Mouse (Mus musculus): ENCODE data around the gene Fam71e1. TPM values are rescaled to one million over a fixed set of nuclear protein-coding genes. Genes with fewer than 3 reads are reported as not detected.
A peak's percentile ranks its signal among the peaks of the same experiment; 100 is the strongest.

Fam71e1 gene
- polyA plus RNA-seq, 1 experiment from 2014 or later = 22.4 TPM

DNA sequence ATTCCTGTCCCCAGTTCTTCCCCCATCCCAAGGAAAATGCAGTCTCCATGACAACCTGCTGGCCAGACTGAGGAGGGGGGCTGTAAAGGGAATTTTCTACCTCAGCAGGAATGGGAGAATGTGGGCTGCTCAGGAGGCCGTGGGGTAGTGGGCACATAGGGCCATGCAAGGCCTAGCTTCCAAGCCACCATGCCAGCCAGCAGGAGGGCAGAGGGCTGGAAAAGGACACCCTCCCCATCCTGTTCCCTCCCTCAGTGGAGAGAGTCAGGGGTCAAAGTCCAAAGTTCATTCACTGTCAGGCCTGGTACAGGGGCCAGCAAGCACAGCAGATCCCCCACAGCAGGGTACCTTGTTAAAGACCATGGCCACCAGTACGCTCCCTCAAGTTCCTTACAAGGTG lies 31.3 kb upstream of the Fam71e1 start, which contains the start of gene Aspdh:
Aspdh (plus strand) TSS at position 281 of the 400 bp plus-strand sequence.
- Histone ChIP-seq H3K27me3 (peaks cover 52% of the 10 kb centered on the region), H3K36me3 (peaks cover 23% of the 10 kb centered on the region)

DNA sequence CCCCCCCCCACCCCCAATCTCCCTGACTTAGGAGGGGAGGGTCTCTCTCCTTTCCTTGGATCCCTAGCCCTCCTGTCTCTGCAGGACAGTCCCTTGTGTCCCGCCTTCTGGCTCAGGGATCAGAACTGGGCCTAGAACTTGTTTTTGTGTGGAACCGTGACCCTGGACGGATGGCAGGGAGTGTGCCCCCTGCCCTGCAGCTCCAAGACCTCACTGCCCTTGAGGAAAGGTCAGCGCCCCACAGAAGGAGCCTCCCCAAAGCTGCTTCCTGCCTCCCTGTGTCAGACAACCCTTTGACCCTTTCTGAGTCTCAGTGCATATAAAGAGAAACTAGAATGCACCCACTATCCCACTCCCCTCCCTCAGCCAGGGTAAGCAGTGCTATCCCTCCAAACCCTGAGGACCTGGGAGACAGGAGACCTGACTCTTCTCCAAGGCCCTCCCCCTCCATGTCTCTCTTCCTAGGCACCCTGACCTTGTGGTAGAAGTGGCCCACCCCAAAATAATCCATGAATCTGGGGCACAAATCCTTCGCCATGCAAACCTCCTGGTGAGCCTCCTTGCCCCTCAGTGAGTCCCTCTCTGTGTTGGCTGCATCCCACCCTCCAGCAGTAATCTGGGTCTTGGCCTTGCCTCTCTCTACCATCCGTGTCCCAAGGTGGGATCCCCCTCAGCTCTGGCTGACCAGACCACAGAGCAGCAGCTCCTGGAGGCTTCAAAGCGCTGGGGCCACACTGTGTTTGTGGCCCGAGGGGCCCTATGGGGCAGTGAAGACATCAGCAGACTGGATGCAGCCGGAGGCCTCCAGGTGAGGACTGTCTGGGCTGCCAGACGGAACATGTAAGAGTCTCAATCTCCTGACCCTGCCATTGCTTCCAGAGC lies 30.1 kb upstream of the Fam71e1 start:
- H3K4me1 ChIP-seq = peaks cover 30% of the 10 kb centered on the region
- H3K4me2 ChIP-seq = no peak overlapping the region
- H3K27ac ChIP-seq = no peak overlapping the region
- ATAC-seq (ENCODE audit: insufficient number of reproducible peaks, insufficient read depth, low FRiP score, low TSS enrichment, low read depth) = no peak
- H3K9ac ChIP-seq = peak overlapping the region; percentile 27; the same call in 1 of the 2 replicates
- WGBS = 72% methylated on average over 10 of the region's 10 CpGs
- H3K36me3 ChIP-seq = peaks cover 15% of the 10 kb centered on the region
- no peaks in the 10 kb centered on the region for H3K9me3 ChIP-seq
- peaks cover 40% of the 10 kb centered on the region for H3K27me3 ChIP-seq
- no peak overlapping the region for H3K4me3 ChIP-seq

More for the DNA sequence above, 31.3 kb upstream of the Fam71e1 start, which contains the start of gene Aspdh:
- Histone ChIP-seq H3K4me3 (no peak within 1 kb of the TSS), H3K4me1 (peaks cover 30% of the 10 kb centered on the region), H3K4me2 (no peak within 1 kb of the TSS), H3K9me3 (no peaks in the 10 kb centered on the region), H3K27ac (no peak within 1 kb of the TSS), H3K9ac (peak within 1 kb of the TSS; percentile 40)
- 64% methylated on average over 2 of the region's 2 CpGs for WGBS
- no peak for ATAC-seq (ENCODE audit: insufficient number of reproducible peaks, insufficient read depth, low FRiP score, low TSS enrichment, low read depth)

DNA sequence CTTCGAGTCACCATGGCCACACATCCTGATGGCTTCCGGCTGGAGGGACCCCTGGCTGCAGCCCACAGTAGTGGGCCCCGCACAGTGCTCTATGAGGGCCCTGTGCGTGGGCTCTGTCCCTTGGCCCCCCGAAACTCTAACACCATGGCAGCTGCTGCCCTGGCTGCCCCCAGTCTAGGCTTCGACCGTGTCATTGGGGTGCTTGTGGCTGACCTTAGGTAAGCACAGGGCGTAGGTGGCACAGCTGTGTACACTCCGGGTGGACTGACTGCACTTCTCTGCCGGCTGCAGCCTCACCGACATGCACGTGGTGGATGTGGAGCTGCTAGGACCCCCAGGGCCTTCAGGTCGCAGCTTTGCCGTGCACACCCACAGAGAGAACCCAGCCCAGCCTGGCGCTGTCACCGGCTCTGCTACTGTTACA lies 29.5 kb upstream of the Fam71e1 start:
- H3K27ac ChIP-seq = no peak overlapping the region
- ATAC-seq (ENCODE audit: insufficient number of reproducible peaks, insufficient read depth, low FRiP score, low TSS enrichment, low read depth) = no peak
- H3K9ac ChIP-seq = peak overlapping the region; percentile 27; the same call in 1 of the 2 replicates
- no peak overlapping the region for H3K4me3 ChIP-seq
- peaks cover 30% of the 10 kb centered on the region for H3K4me1 ChIP-seq
- H3K4me2 ChIP-seq = peak overlapping the region; percentile 65
- peaks cover 34% of the 10 kb centered on the region for H3K27me3 ChIP-seq
- no peaks in the 10 kb centered on the region for H3K9me3 ChIP-seq
- peaks cover 9% of the 10 kb centered on the region for H3K36me3 ChIP-seq
- WGBS = 82% methylated on average over 16 of the region's 16 CpGs

DNA sequence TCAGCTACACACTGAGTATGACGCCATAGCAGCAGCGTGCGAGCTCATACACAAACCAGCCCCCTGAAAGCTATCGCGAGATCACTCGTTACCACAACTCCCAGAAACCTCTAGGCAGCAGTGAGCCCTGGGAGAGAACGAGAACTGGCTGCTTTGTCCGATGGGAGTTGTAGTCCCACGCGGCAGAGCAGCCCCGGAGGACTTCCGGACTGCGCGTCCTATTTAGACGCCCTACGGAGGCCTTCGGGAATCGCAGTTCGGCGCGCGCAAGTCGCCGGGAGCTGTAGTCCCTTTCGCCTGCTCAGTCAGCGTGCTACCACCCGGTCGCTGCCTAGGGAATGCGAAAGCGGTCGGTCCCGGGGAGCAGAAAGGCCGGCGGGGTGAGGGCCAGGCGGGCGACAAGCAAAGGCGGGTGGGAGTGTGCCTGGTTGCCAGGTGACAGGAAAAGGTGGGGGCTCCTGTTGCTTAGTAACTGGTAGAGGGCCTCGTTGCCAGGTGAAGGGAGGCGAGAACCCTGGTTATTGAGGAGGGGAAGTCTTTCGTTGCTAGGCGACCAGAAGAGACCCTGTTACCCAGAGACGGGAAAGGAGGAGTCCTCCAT lies 28.5 kb upstream of the Fam71e1 start, which contains the start of gene Josd2:
Josd2 (plus strand) TSS at position 170 of the 601 bp plus-strand sequence.
- H3K27ac ChIP-seq = peak within 1 kb of the TSS; percentile 81
- WGBS = under 1% methylated on average over 42 of the region's 42 CpGs
- no peaks in the 10 kb centered on the region for H3K9me3 ChIP-seq
- H3K27me3 ChIP-seq = peaks cover 26% of the 10 kb centered on the region
- H3K4me1 ChIP-seq = peaks cover 26% of the 10 kb centered on the region
- no peaks in the 10 kb centered on the region for H3K36me3 ChIP-seq
- H3K4me2 ChIP-seq = peak within 1 kb of the TSS; percentile 65
- H3K4me3 ChIP-seq = peak within 1 kb of the TSS; percentile 74
- peak; percentile 93 for ATAC-seq (ENCODE audit: insufficient number of reproducible peaks, insufficient read depth, low FRiP score, low TSS enrichment, low read depth)
- peak within 1 kb of the TSS; percentile 84 for H3K9ac ChIP-seq

DNA sequence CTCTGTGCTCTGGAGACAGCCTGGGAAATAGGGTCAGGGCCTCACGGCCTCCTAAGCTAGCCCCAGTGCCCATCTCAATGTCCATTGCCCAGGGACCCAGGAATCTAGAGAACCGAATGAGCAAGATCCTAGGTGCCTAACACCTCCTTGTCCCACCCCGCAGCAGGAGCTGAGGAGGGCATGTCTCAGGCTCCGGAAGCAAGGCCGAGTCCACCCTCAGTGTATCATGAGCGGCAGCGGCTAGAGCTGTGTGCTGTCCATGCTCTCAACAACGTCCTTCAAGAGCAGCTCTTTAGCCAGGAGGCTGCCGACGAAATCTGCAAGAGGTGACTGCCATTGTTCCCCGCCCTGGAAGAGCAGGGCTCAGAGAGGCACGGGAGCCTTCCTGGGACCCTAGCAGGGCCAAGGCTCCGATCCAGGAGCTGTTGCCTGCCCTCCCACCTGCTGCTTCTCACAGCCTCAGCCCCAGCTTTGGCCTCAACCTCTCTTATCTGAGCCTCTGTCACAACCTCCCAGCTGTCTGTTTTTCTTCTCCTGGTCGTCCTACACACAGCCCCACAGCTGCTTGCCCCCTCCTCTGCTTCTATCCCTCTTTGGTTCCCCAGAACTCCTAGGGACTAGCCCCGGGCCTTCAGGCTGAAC lies 27.6 kb upstream of the Fam71e1 start:
- H3K27ac ChIP-seq = no peak overlapping the region
- no peaks in the 10 kb centered on the region for H3K9me3 ChIP-seq
- peak overlapping the region; percentile 84 for H3K9ac ChIP-seq
- peak overlapping the region; percentile 65 for H3K4me2 ChIP-seq
- H3K36me3 ChIP-seq = no peaks in the 10 kb centered on the region
- peaks cover 26% of the 10 kb centered on the region for H3K27me3 ChIP-seq
- H3K4me3 ChIP-seq = peak overlapping the region; percentile 74
- ATAC-seq (ENCODE audit: insufficient number of reproducible peaks, insufficient read depth, low FRiP score, low TSS enrichment, low read depth) = no peak
- peaks cover 27% of the 10 kb centered on the region for H3K4me1 ChIP-seq
- WGBS = 75% methylated on average over 15 of the region's 15 CpGs

DNA sequence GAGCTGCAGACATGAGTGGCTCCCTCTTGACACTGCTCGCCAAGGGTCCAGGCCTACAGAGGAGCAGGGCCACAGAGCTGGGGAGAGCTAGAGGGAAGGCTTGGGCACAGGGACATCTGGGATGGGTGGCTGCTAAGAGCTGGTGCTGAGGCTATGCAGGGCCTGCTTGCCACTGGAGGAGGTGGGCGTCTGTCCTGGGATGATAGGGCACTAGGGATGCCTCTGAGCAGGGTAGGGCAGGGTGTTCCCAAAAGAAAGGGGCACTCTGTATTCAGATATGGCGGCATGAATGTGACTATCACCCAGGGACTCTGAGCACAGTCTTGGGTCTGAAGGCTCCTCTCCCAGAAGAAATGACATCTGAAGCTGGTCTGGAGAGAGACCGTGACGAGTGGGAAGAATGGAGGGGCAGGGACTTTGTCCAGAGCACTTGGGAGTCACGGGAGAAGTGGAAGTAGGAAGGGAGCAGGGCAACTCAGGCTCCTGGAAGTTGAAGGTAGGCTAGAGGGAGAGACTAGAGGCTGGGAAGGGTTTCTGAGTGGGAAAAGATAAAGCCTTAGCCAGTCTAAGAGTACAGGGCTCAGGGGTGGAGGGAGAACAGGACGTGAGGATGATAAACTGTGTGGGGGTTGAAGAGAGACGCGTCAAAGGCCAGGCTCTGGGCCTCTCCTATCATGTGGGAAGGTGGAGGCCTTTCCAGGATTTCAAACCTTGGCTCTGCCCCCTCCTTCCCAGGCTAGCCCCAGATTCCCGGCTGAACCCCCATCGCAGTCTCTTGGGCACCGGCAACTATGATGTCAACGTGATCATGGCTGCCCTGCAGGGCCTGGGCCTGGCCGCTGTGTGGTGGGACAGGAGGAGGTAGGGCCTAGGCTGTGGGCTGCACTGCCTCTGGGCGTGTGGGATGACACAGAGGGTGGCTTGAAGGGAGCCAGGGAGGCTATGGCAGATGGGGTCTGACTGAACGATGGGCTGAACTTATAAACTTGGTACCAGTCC lies 26.4 kb upstream of the Fam71e1 start:
- no peak for ATAC-seq (ENCODE audit: insufficient number of reproducible peaks, insufficient read depth, low FRiP score, low TSS enrichment, low read depth)
- peaks cover 35% of the 10 kb centered on the region for H3K4me1 ChIP-seq
- H3K4me3 ChIP-seq = no peak overlapping the region
- 88% methylated on average over 16 of the region's 16 CpGs for WGBS
- no peak overlapping the region for H3K4me2 ChIP-seq
- peaks cover 25% of the 10 kb centered on the region for H3K27me3 ChIP-seq
- H3K9ac ChIP-seq = no peak overlapping the region
- no peak overlapping the region for H3K27ac ChIP-seq
- H3K36me3 ChIP-seq = no peaks in the 10 kb centered on the region
- H3K9me3 ChIP-seq = no peaks in the 10 kb centered on the region

DNA sequence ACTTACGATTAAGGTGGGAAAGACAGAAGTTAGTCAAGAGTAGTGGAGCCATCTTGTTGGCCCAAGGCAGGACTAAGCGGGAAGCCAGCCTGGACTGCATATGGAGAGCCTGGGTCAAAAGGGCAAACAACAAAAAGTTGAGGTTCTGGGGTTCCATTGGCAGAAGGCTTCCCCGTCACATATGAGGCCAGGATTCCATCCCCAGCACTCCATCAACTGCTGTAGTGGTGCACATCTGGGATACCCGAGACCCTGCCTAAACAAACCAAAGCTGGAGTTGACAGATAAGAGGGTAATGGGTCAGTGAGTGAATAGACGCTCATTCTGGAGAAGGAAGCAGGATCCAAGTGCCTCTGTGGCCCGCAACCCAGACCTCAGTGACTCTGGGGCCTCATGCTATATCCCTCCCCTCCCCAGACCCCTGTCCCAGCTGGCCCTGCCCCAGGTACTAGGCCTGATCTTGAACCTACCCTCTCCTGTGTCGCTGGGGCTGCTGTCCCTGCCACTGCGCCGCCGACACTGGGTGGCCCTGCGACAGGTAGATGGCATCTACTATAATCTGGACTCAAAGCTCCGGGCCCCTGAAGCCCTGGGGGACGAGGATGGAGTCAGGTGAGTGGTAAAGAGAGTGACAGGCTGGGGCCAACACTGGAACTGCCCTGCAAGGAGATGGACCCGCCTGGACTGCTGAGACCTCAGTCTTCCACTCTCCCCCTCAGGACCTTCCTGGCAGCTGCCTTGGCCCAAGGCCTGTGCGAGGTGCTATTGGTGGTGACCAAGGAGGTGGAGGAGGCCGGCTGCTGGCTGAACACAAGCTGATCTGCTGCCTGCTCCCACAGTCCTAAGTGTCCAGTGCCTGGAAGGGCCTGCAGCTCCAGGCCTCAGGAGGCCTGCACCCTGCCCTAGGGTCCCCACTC lies 25.4 kb upstream of the Fam71e1 start:
- Histone ChIP-seq H3K9ac (no peak overlapping the region), H3K4me2 (no peak overlapping the region), H3K4me1 (peaks cover 40% of the 10 kb centered on the region), H3K27me3 (peaks cover 31% of the 10 kb centered on the region), H3K27ac (no peak overlapping the region), H3K9me3 (no peaks in the 10 kb centered on the region), H3K36me3 (no peaks in the 10 kb centered on the region), H3K4me3 (no peak overlapping the region)
- 84% methylated on average over 16 of the region's 16 CpGs for WGBS
- no peak for ATAC-seq (ENCODE audit: insufficient number of reproducible peaks, insufficient read depth, low FRiP score, low TSS enrichment, low read depth)

DNA sequence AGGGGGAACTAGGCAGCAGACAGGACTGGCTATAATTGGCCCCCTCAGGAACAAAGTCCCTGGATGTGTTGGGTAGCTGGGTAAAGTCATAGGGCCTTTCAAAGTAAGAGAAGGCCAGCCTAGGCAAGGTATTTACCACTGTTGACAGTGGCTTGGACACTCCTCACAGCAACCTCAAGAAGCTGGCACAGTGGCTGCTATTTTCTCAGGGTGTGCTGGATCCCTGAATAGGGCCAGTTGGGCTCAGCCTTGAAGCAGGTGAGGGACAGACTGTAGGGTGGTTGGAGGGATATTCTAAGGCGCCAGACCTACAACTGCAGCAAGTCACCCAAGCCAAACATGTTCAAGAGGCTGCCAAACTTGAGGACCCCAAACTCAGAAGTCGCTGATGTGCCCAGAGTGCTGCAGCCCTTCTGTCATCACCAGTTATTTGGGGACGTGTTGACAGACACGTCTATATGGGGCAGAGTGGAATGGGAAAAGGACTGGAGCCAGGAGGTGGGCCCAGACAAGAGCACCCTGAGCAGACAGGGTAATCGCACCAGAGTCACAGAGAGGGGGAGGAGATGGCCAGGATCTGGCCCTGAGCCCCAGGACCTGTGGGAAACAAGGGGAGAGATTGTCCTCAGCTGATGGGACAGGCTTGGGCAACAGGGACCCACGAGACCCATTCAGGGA lies 24.4 kb upstream of the Fam71e1 start:
- Histone ChIP-seq H3K27ac (no peak overlapping the region), H3K4me2 (no peak overlapping the region), H3K4me3 (no peak overlapping the region), H3K4me1 (peaks cover 34% of the 10 kb centered on the region), H3K27me3 (peaks cover 41% of the 10 kb centered on the region), H3K36me3 (no peaks in the 10 kb centered on the region), H3K9ac (no peak overlapping the region), H3K9me3 (no peaks in the 10 kb centered on the region)
- 40% methylated on average over 6 of the region's 6 CpGs for WGBS
- ATAC-seq (ENCODE audit: insufficient number of reproducible peaks, insufficient read depth, low FRiP score, low TSS enrichment, low read depth) = no peak

DNA sequence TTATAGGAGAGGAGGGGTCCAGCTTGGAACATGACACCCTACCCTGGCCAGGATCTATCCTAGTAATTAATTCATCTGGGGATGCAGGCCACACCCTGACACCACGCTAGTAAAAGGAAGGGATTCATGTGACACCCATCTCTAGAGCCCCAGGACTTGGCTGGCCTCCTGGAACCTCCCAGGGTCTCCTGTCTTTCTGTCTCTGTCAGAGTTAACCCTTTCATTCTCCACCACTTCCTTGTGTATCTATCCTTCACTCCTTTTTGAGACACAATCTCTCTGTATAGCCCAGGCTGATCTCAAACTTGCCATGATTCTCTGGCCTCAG lies 23.9 kb upstream of the Fam71e1 start:
- H3K4me3 ChIP-seq = no peak overlapping the region
- H3K27ac ChIP-seq = no peak overlapping the region
- no peaks in the 10 kb centered on the region for H3K36me3 ChIP-seq
- 0% methylated on average over 1 of the region's 1 CpGs for WGBS
- H3K4me2 ChIP-seq = no peak overlapping the region
- peaks cover 45% of the 10 kb centered on the region for H3K27me3 ChIP-seq
- peaks cover 29% of the 10 kb centered on the region for H3K4me1 ChIP-seq
- no peaks in the 10 kb centered on the region for H3K9me3 ChIP-seq
- no peak for ATAC-seq (ENCODE audit: insufficient number of reproducible peaks, insufficient read depth, low FRiP score, low TSS enrichment, low read depth)
- no peak overlapping the region for H3K9ac ChIP-seq

Data from embryonic facial prominence, embryonic 13.5 days (tissue).